Mouse (Mus musculus): ENCODE data around the gene Ubqln1. TPM values are rescaled to one million over a fixed set of nuclear protein-coding genes. Genes with fewer than 3 reads are reported as not detected.

Ubqln1 gene
- polyA plus RNA-seq, 2 experiments, result 28.6 to 28.8 TPM

GRCm38 (mm10) chr13:58220206-58220605, 4.8 kb upstream of the Ubqln1 start:
- no peaks in the 10 kb centered on the region for H3K27me3 ChIP-seq (ENCODE audit: control insufficient read depth, insufficient read depth, low read length)
- WGBS (ENCODE audit: insufficient replicate concordance), result 72% methylated on average over 3 of the region's 3 CpGs
- H3K36me3 ChIP-seq (replicated peaks; ENCODE audit: control insufficient read depth, insufficient read depth, low read depth), result no peaks in the 10 kb centered on the region
- H3K4me3 ChIP-seq (ENCODE audit: insufficient read depth in 1 of 2, low read depth in 2 of 2, low read length in 2 of 2), result no peak overlapping the region
- no peaks in the 10 kb centered on the region for H3K9me3 ChIP-seq (ENCODE audit: control insufficient read depth, low read length)
- DNase-seq (ENCODE audit: low read depth in 3 of 3, low spot score in 3 of 3) (no peak), ATAC-seq (ENCODE audit: insufficient read depth) (no peak)
- no peak overlapping the region for H3K4me2 ChIP-seq (ENCODE audit: low read depth)
- no peak for TF ChIP-seq CTCF (IDR thresholded peaks at IDR 0.05; ENCODE audit: low read depth)
- TF ChIP-seq EP300 (IDR thresholded peaks at IDR 0.05; ENCODE audit: low read depth), result no peak
- no peak overlapping the region for H3K9ac ChIP-seq (replicated peaks)
- H3K4me1 ChIP-seq (replicated peaks; ENCODE audit: control insufficient read depth in 2 of 2, insufficient read depth in 2 of 2, low read length in 1 of 2), result peaks cover 3 to 7% of the 10 kb centered on the region in 2 experiments; a peak in 3 of 4 replicates
- H3K27ac ChIP-seq, result no peak overlapping the region

- Histone ChIP-seq H3K4me2 (ENCODE audit: low read depth) (no peak overlapping the region), H3K9me3 (ENCODE audit: control insufficient read depth, low read length) (no peaks in the 10 kb centered on the region), H3K9ac (replicated peaks) (no peak overlapping the region), H3K27me3 (ENCODE audit: control insufficient read depth, insufficient read depth, low read length) (no peaks in the 10 kb centered on the region), H3K36me3 (replicated peaks; ENCODE audit: control insufficient read depth, insufficient read depth, low read depth) (peaks cover 3% of the 10 kb centered on the region), H3K27ac (no peak overlapping the region), H3K4me3 (ENCODE audit: insufficient read depth in 1 of 2, low read depth in 2 of 2, low read length in 2 of 2) (no peak overlapping the region), H3K4me1 (replicated peaks; ENCODE audit: control insufficient read depth in 2 of 2, insufficient read depth in 2 of 2, low read length in 1 of 2) (peaks cover 15 to 18% of the 10 kb centered on the region in 2 experiments)
- TF ChIP-seq CTCF (IDR thresholded peaks at IDR 0.05; ENCODE audit: low read depth) (no peak), EP300 (IDR thresholded peaks at IDR 0.05; ENCODE audit: low read depth) (no peak)
- no peak for ATAC-seq (ENCODE audit: insufficient read depth)
- 61% methylated on average over 2 of the region's 2 CpGs for WGBS (ENCODE audit: insufficient replicate concordance)
- no peak for DNase-seq (ENCODE audit: low read depth in 3 of 3, low spot score in 3 of 3)
Observed at GRCm38 (mm10) chr13:58217536-58217935, 2.1 kb upstream of the Ubqln1 start.

- Histone ChIP-seq H3K9ac (replicated peaks) (peak overlapping the region; percentile 97), H3K36me3 (replicated peaks; ENCODE audit: control insufficient read depth, insufficient read depth, low read depth) (peaks cover 3% of the 10 kb centered on the region), H3K4me3 (ENCODE audit: insufficient read depth in 1 of 2, low read depth in 2 of 2, low read length in 2 of 2) (peak overlapping the region; percentile 92 to 98; a peak in 2 of 4 replicates), H3K27ac (no peak overlapping the region), H3K4me1 (replicated peaks; ENCODE audit: control insufficient read depth in 2 of 2, insufficient read depth in 2 of 2, low read length in 1 of 2) (peaks cover 15 to 18% of the 10 kb centered on the region in 2 experiments), H3K27me3 (ENCODE audit: control insufficient read depth, insufficient read depth, low read length) (no peaks in the 10 kb centered on the region), H3K4me2 (ENCODE audit: low read depth) (peak overlapping the region; percentile 90), H3K9me3 (ENCODE audit: control insufficient read depth, low read length) (no peaks in the 10 kb centered on the region)
- no peak for ATAC-seq (ENCODE audit: insufficient read depth)
- TF ChIP-seq EP300 (IDR thresholded peaks at IDR 0.05; ENCODE audit: low read depth) (no peak), CTCF (IDR thresholded peaks at IDR 0.05; ENCODE audit: low read depth) (no peak)
- 79% methylated on average over 9 of the region's 9 CpGs for WGBS (ENCODE audit: insufficient replicate concordance)
- DNase-seq (ENCODE audit: low read depth in 3 of 3, low spot score in 3 of 3), result no peak
Observed at GRCm38 (mm10) chr13:58216395-58216794, 942 bp upstream of the Ubqln1 start.

GRCm38 (mm10) chr13:58215253-58215591, 231 bp downstream of the Ubqln1 start:
- ATAC-seq (ENCODE audit: insufficient read depth) (peak; percentile 67), DNase-seq (ENCODE audit: low read depth in 3 of 3, low spot score in 3 of 3) (no peak)
- WGBS (ENCODE audit: insufficient replicate concordance), result under 1% methylated on average over 46 of the region's 48 CpGs
- H3K27ac ChIP-seq, result peak overlapping the region; percentile 53
- peak overlapping the region; percentile 92 to 98 for H3K4me3 ChIP-seq (ENCODE audit: insufficient read depth in 1 of 2, low read depth in 2 of 2, low read length in 2 of 2)
- peaks cover 15 to 19% of the 10 kb centered on the region in 2 experiments for H3K4me1 ChIP-seq (replicated peaks; ENCODE audit: control insufficient read depth in 2 of 2, insufficient read depth in 2 of 2, low read length in 1 of 2)
- TF ChIP-seq CTCF (IDR thresholded peaks at IDR 0.05; ENCODE audit: low read depth), result no peak
- TF ChIP-seq EP300 (IDR thresholded peaks at IDR 0.05; ENCODE audit: low read depth), result no peak
- no peaks in the 10 kb centered on the region for H3K27me3 ChIP-seq (ENCODE audit: control insufficient read depth, insufficient read depth, low read length)
- peaks cover 3% of the 10 kb centered on the region for H3K36me3 ChIP-seq (replicated peaks; ENCODE audit: control insufficient read depth, insufficient read depth, low read depth)
- H3K9ac ChIP-seq (replicated peaks), result peak overlapping the region; percentile 97
- H3K4me2 ChIP-seq (ENCODE audit: low read depth), result peak overlapping the region; percentile 90
- H3K9me3 ChIP-seq (ENCODE audit: control insufficient read depth, low read length), result no peaks in the 10 kb centered on the region

GRCm38 (mm10) chr13:58214346-58215252, 854 bp downstream of the Ubqln1 start:
- peak in 1 of 3 experiments; percentile 24 for DNase-seq (ENCODE audit: low read depth in 3 of 3, low spot score in 3 of 3)
- WGBS (ENCODE audit: insufficient replicate concordance), result 2% methylated on average over 48 of the region's 49 CpGs
- H3K36me3 ChIP-seq (replicated peaks; ENCODE audit: control insufficient read depth, insufficient read depth, low read depth), result peaks cover 3% of the 10 kb centered on the region
- H3K9ac ChIP-seq (replicated peaks), result peak overlapping the region; percentile 97
- H3K4me2 ChIP-seq (ENCODE audit: low read depth), result peak overlapping the region; percentile 90
- H3K4me3 ChIP-seq (ENCODE audit: insufficient read depth in 1 of 2, low read depth in 2 of 2, low read length in 2 of 2), result peak overlapping the region; percentile 92 to 98
- H3K9me3 ChIP-seq (ENCODE audit: control insufficient read depth, low read length), result no peaks in the 10 kb centered on the region
- ATAC-seq (ENCODE audit: insufficient read depth), result peak; percentile 66
- H3K27me3 ChIP-seq (ENCODE audit: control insufficient read depth, insufficient read depth, low read length), result no peaks in the 10 kb centered on the region
- H3K27ac ChIP-seq, result peak overlapping the region; percentile 53
- TF ChIP-seq CTCF (IDR thresholded peaks at IDR 0.05; ENCODE audit: low read depth) (no peak), EP300 (IDR thresholded peaks at IDR 0.05; ENCODE audit: low read depth) (no peak)
- H3K4me1 ChIP-seq (replicated peaks; ENCODE audit: control insufficient read depth in 2 of 2, insufficient read depth in 2 of 2, low read length in 1 of 2), result peaks cover 15 to 20% of the 10 kb centered on the region in 2 experiments
